Mouse (Mus musculus): Measurements from ENCODE around the gene Adi1.

- TF ChIP-seq CTCF (IDR thresholded peaks at IDR 0.05; ENCODE audit: extremely low read depth, insufficient read depth, low read length) (no peak), POLR2A (IDR thresholded peaks at IDR 0.05; ENCODE audit: extremely low read depth, insufficient read depth, low read length) (no peak)
Measured at GRCm38 (mm10) chr12:28684674-28685073, 9.6 kb downstream of the Adi1 start.

Measured in cortical plate, adult 2 months (tissue).